Mouse (Mus musculus) liver, embryonic 14.5 days (tissue): ENCODE results near the gene Tas2r108. TPM values are rescaled to one million over a fixed set of nuclear protein-coding genes. Genes with fewer than 3 reads are reported as not detected.

Experiments used
- ATAC-seq: fragments of 200-750 bp; cut with Nextera tagmentation; 2 replicates; pipeline ENCODE4 v1.8.0; 2017; ENCODE audit warnings: moderate number of reproducible peaks, mild to moderate bottlenecking, moderate library complexity; ENCODE audit not compliant: insufficient read depth
- DNase-seq, 3 experiments: peaks; one replicate each; pipeline ENCODE4 v3.0.0-alpha.2; 2012 to 2013; ENCODE audit warnings: low read depth in 3 of 3, low spot score in 3 of 3
- H3K27ac ChIP-seq: fragments of 300-500 bp; sonication (generic); 2 replicates; pipeline ENCODE4 v1.5.1; 2014; ENCODE audit warnings: moderate library complexity, mild to moderate bottlenecking, control low read depth, inconsistent platforms
- H3K27me3 ChIP-seq: fragments of 300-500 bp; sonication (generic); 2 replicates; pipeline ENCODE4 v1.6.1; 2014; ENCODE audit warnings: mild to moderate bottlenecking, low read length, moderate library complexity; ENCODE audit not compliant: control insufficient read depth, insufficient read depth
- H3K36me3 ChIP-seq: fragments of 300-500 bp; sonication (generic); replicated peaks from 2 replicates; pipeline ENCODE4 v1.6.1; 2014; ENCODE audit warnings: low read depth; ENCODE audit not compliant: control insufficient read depth, insufficient read depth
- H3K4me1 ChIP-seq, 2 experiments: fragments of 200-500 bp in 1 of 2; fragments of 300-500 bp in 1 of 2; sonication (generic) in 1 of 2; replicated peaks; 2 replicates each; pipeline ENCODE4 v1.6.1; 2012 to 2014; ENCODE audit warnings: antibody characterized with exemption in 1 of 2, inconsistent platforms in 1 of 2, low read length in 1 of 2; ENCODE audit not compliant: control insufficient read depth in 2 of 2, insufficient read depth in 2 of 2
- H3K4me2 ChIP-seq: fragments of 300-500 bp; sonication (generic); 2 replicates; pipeline ENCODE4 v1.6.1; 2014; ENCODE audit warnings: low read depth, mild to moderate bottlenecking, control low read depth, moderate library complexity
- H3K4me3 ChIP-seq, 2 experiments: fragments of 200-500 bp in 1 of 2; fragments of 300-500 bp in 1 of 2; sonication (generic) in 1 of 2; 2 replicates each; pipeline ENCODE4 v1.5.1; 2012 to 2014; ENCODE audit warnings: low read depth in 2 of 2, low read length in 2 of 2, mild to moderate bottlenecking in 2 of 2, control low read depth in 1 of 2, inconsistent platforms in 1 of 2, moderate library complexity in 1 of 2; ENCODE audit not compliant: insufficient read depth in 1 of 2
- H3K9ac ChIP-seq: fragments of 300-500 bp; sonication (generic); replicated peaks from 2 replicates; pipeline ENCODE4 v1.6.1; 2014; ENCODE audit warnings: mild to moderate bottlenecking, control low read depth, moderate library complexity
- H3K9me3 ChIP-seq: fragments of 300-500 bp; sonication (generic); 2 replicates; pipeline ENCODE4 v1.6.1; 2016; ENCODE audit warnings: low read length, mixed read lengths; ENCODE audit not compliant: control insufficient read depth
- CTCF ChIP-seq: IDR thresholded peaks from 2 replicates; pipeline ENCODE4 v1.5.1; 2016; ENCODE audit warnings: antibody characterized with exemption, low read depth, control low read depth
- EP300 ChIP-seq: IDR thresholded peaks from 2 replicates; pipeline ENCODE4 v1.6.1; 2016; ENCODE audit warnings: antibody characterized with exemption, low read depth
- WGBS: fragments of 180-500 bp; shearing (Covaris S2); extraction: QIAGEN DNeasy Blood & Tissue Kit; methylation state at CpG from one replicate; pipeline ENCODE4 v1.1.7; 2014; ENCODE audit not compliant: insufficient replicate concordance; 5-methylcytosine and 5-hydroxymethylcytosine counted together
- polyA plus RNA-seq, 2 experiments: library from polyadenylated mRNA; depleted of rRNA in 1 of 2; stranded (reverse) in 1 of 2; unstranded in 1 of 2; fragments of >200 nt; fragmentation: Nextera tagmentation in 1 of 2; extraction: Ambion mirVana in 1 of 2; gene quantifications; 2 replicates each; pipeline versions ENCODE4 v1.2.1 to v1.2.3; 2012 to 2014

Gene Tas2r108
- polyA plus RNA-seq (2012; rRNA removed): 0.05 TPM in 1 of 2 replicates, not detected in the other
- polyA plus RNA-seq (2014; fragmentation: Nextera tagmentation; extraction: Ambion mirVana): 0.14 TPM in 1 of 2 replicates, not detected in the other

DNA sequence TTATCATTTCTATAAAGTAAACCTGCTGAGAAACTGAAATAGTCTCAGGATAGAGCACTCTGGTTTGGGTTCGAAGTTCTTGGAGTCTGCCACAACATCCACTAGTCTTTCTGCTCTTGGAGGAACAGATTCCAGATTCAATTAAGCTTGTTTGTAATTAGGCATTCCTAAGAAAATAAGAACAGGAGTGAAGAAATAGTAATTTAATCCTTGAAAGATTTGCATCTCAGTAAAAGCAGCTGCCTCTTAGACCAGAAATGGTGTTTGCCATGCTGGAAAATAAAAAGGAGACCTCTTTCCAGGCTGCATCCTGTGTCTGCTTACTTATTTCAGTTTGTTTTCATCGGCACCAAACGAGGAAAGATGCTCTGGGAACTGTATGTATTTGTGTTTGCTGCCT lies at the start of gene Tas2r108:
Tas2r108 (plus strand) TSS at position 301 of the 400 bp plus-strand sequence.
- H3K4me2 ChIP-seq: no peak within 1 kb of the TSS
- no peak for DNase-seq
- no peaks in the 10 kb centered on the region for H3K36me3 ChIP-seq
- H3K27me3 ChIP-seq: no peaks in the 10 kb centered on the region
- no peak within 1 kb of the TSS for H3K4me3 ChIP-seq
- no peaks in the 10 kb centered on the region for H3K4me1 ChIP-seq
- no peaks in the 10 kb centered on the region for H3K9me3 ChIP-seq
- TF ChIP-seq EP300 (no peak), CTCF (no peak)
- no peak within 1 kb of the TSS for H3K9ac ChIP-seq
- WGBS: 71% methylated on average over 3 of the region's 3 CpGs
- H3K27ac ChIP-seq: no peak within 1 kb of the TSS
- no peak for ATAC-seq

- no peak overlapping the region for H3K4me2 ChIP-seq
- TF ChIP-seq EP300 (no peak), CTCF (no peak)
- no peak overlapping the region for H3K27ac ChIP-seq
- no peaks in the 10 kb centered on the region for H3K27me3 ChIP-seq
- no peaks in the 10 kb centered on the region for H3K9me3 ChIP-seq
- ATAC-seq: no peak
- H3K36me3 ChIP-seq: no peaks in the 10 kb centered on the region
- no peaks in the 10 kb centered on the region for H3K4me1 ChIP-seq
- no peak overlapping the region for H3K9ac ChIP-seq
- no peak overlapping the region for H3K4me3 ChIP-seq
- DNase-seq: no peak
Observed at GRCm38 (mm10) chr6:40448626-40449025, 44.7 kb upstream of the Tas2r108 start.

DNA sequence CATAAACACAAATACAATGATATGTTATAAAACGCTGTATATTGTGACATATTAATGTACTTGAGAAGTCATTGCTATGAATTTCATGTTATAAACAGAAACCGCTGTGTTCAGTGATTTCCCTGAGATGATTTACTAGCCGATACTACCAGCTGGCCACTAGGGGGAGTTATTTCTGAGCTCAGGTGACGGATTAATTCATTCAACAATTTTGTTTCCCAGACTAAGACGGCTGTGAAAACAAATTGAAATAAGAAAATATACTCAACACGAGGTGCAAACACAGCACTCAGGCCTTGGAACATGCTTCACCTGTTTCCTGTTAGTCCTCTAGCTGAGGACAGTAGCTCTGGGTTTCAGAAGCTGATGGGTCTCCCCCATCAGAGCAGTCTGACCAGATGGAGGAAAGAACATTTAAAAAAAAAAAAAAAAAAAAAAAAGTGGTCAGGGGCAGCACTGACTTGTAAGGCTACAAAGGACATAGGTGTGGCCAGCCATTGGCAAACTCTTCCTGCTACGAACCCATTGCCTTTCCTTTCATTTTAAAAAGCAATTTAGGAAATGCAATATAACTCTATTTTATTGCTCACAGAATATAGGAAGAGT lies 38.8 kb upstream of the Tas2r108 start:
- H3K27ac ChIP-seq: no peak overlapping the region
- 18% methylated on average over 7 of the region's 7 CpGs for WGBS
- H3K36me3 ChIP-seq: no peaks in the 10 kb centered on the region
- H3K4me2 ChIP-seq: no peak overlapping the region
- no peak for ATAC-seq
- H3K4me3 ChIP-seq: no peak overlapping the region
- no peak for TF ChIP-seq EP300
- TF ChIP-seq CTCF: peak; percentile 65
- no peaks in the 10 kb centered on the region for H3K27me3 ChIP-seq
- no peaks in the 10 kb centered on the region for H3K4me1 ChIP-seq
- no peaks in the 10 kb centered on the region for H3K9me3 ChIP-seq
- H3K9ac ChIP-seq: no peak overlapping the region
- DNase-seq: no peak

- Histone ChIP-seq H3K36me3 (no peaks in the 10 kb centered on the region), H3K4me2 (no peak overlapping the region), H3K9me3 (no peaks in the 10 kb centered on the region), H3K27me3 (no peaks in the 10 kb centered on the region), H3K9ac (no peak overlapping the region), H3K27ac (no peak overlapping the region), H3K4me3 (no peak overlapping the region), H3K4me1 (no peaks in the 10 kb centered on the region)
- ATAC-seq (no peak), DNase-seq (no peak)
- no peak for TF ChIP-seq EP300
- peak; percentile 40 for TF ChIP-seq CTCF
- WGBS: 32% methylated on average over 6 of the region's 6 CpGs
Observed at GRCm38 (mm10) chr6:40465710-40466109, 27.6 kb upstream of the Tas2r108 start.

DNA sequence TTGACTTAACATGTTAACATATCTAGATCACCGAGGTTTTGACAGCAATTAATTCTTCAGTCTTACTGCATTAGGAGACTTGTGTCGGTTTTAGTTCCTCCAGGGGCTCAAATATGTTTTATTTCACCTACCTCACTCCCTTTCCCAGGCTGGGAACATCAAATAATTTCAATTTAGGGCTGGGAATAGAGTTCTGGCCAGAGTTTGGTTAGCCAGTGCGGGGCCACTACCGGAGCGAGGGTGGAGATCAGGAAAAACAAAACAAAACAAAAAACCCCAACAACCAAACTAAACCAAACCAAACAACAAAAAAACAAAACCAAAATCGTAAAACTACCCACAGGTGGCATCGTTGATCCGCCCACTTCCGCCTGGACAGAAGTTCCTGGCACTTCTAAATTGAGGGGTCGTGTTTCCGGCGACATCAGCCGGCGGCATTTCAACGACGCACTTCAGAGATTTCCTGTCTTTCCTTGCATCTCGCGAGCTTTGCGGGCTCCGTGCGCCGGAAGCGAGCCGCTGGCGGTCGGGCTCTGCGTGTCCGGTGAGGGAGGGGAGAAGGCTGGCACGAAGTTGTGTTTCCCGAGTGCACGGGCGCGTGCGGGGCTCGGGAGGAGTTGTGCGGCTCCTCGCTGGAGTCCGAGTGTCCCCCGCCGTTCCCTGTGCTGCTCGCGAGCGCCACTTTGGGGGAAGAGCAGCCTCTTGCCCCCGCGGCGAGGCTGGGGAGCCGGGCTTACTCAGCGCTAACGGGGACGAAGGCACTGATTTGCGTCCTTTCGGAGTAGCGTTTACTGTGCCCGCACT lies 22.2 kb upstream of the Tas2r108 start, which contains the start of gene Ssbp1:
Ssbp1 (plus strand) TSS at position 437 of the 804 bp plus-strand sequence.
- DNase-seq (peak; percentile 88 to 89 (median 89)), ATAC-seq (peak; percentile 94)
- Histone ChIP-seq H3K27ac (no peak within 1 kb of the TSS), H3K36me3 (peaks cover 14% of the 10 kb centered on the region), H3K4me2 (peak within 1 kb of the TSS; percentile 77), H3K27me3 (no peaks in the 10 kb centered on the region), H3K9ac (peak within 1 kb of the TSS; percentile 71), H3K9me3 (no peaks in the 10 kb centered on the region), H3K4me3 (peak within 1 kb of the TSS; percentile 63 to 90), H3K4me1 (peaks cover 3 to 4% of the 10 kb centered on the region in 2 experiments; a peak in 3 of 4 replicates)
- under 1% methylated on average over 54 of the region's 54 CpGs for WGBS
- TF ChIP-seq CTCF: peak; percentile 32
- TF ChIP-seq EP300: peak; percentile 63; the same call in 1 of the 2 replicates
